Mouse (Mus musculus) kidney, postnatal 25 days (tissue): ENCODE measurements around the gene Kcnab2.

ENCODE experiments used
- DNase-seq, 2 experiments: peaks; one replicate each; pipeline ENCODE4 v3.0.0; 2021; ENCODE audit warnings: mixed read lengths in 2 of 2

Kcnab2 gene

DNA sequence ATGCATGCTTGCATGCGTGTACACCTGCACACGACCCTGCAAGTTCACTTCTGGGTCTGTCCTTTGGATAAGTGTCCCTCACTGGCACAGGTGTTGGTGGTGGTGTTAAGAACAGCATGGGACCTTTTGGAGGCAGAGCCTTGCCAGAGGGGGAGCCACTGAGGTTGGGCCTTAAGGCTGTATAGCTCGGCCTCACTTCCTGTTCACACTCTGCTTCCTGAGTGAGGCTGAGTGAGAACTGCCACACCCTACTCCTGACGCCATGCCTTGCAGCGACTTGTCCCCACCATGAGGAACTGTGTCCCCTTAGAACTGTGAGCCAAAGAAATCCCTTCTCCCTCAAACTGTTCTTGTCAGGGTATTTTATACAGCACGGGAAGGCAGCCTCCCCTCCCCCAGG is 26.3 kb downstream of the Kcnab2 start:
- no peak for DNase-seq

DNA sequence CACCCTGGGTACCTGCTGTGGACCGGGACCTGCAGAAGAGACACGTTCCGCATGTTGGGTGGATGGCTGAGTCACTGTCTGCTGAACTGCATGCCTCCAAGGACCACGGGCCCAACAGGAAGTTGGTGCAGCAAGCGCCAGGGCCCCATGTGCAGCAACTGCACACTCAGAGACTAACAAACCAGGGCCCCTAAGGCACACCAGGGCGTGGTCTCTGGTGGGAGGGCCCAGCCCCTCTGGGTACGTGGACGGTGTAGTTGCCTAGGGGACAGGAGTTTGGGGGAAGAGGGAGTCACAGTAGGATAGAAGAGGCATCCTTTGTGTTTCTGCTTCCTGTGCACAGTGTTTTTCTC is 29.0 kb downstream of the Kcnab2 start:
- no peak for DNase-seq

DNA sequence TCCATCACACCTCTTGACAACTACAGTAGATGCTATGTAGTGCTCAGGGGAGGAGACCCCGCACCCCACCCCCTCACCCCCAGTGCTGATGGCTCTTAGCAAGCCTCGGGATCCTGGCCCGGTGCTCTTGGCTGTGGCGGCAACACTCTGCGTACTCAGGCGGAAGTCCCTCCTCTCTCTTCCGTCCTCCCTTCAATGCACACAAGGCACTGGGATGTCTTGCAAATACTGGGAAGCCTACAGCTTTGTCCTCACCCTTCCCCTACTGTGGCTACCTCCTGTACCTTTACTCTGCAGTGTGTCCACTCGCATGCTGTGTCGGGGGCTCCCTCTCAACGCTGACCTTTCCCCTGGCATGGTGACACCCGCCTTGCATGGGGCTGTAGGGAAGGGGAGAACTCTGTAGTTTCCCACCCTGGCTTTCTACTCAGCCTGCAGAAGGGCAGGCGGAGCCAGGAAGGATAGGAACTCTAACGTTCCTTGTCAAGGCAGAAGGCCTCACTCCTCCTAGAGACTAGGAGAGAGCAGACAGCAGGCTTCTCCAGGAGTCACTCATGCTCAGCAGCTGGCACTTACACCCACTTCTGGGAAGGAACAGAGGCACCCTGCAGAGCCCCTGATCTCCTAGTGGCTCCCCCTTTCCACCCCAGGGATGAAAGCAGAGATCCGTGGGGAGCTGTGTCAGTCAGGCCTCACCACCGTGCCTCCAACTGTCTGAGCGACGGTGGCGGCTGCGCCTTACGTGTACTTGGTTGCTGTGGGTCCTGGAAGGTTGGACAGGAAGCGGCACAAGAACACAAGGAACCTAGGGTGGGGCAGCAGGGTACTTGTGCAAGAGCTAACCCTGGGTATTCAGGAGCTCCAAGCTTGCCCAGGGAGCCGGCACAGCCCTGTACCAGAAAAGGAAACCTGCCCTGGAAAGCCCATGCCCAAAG is 29.7 kb downstream of the Kcnab2 start:
- DNase-seq: no peak

DNA sequence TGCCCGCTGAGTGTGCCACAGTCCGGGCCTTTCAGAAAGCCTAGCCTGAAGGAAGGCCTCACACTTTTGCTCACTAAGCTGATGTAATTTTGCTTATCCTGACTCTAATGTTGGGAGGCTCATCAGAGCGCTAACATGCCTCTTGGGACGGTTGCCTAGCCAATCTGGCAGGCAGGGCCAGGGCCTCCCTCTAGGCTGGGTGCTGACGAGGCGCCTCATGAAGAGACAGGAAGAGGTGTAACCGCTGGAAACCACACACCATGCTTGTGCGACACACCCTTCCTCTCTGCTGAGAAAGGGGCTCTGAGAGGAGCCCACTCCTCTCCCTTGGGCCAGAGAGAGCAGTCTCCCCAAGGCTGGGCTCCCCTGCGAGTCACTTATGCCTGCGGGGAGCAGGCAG is 31.5 kb downstream of the Kcnab2 start:
- DNase-seq: no peak

DNA sequence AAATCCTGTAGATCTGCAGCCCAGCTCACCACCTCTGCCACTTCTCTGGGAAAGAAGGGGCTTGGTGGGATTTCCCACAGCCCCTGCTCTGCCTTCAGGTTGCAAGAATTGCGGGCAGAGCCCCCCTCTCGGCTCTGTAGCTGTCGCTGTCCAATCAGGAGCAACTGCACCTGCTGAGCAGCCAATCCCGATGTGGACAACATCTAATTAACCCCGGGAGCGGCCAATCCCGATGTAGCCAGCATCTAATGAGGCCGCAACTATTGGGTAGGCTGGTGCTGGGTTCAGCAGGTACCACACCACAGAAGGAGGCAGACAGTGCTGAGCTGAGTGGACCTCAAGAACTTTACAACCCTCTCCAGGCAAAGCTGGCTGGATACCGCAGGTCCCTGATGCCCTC is 36.1 kb downstream of the Kcnab2 start:
- DNase-seq: no peak

DNA sequence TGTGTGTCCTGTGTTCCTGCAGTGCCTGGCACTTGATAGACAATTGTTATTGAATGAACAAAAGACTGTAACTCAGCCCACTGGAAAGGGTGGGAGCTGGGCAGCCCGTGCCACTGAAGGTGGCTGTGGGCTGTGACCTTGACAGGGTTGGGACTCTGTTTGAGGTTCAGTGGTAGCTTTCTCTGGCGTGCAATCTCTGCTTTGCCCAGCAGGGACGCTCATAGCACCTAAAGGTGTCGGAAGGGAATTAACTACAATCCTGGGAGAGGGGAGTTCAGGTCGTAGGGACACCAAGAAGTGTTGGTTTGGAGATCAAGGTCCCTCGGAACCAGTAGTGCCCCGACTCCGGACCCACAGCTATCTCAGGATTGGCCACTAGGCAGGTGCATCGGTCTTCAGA is 36.8 kb downstream of the Kcnab2 start:
- peak in 1 of 2 experiments; percentile 47 for DNase-seq

DNA sequence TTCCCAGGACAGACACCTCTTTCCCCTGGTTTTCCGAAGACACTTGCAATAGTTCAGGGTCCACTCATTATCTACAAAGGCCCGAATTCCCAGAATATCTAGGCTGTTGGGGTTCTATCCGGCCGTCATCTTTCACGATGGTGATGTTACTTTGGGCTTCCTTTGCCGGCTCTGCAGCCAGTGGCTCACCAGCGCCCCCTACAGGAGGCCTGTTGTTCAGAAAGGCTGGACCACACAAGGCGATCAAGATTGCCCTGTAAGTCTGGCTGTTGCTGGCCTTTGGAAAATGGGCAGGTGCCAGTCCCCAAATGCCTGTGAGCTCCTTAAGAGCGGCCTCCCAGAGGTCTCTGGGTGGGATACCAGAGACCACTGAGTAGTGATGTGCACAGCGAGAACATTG is 42.4 kb downstream of the Kcnab2 start:
- DNase-seq: peak; percentile 70 to 83

DNA sequence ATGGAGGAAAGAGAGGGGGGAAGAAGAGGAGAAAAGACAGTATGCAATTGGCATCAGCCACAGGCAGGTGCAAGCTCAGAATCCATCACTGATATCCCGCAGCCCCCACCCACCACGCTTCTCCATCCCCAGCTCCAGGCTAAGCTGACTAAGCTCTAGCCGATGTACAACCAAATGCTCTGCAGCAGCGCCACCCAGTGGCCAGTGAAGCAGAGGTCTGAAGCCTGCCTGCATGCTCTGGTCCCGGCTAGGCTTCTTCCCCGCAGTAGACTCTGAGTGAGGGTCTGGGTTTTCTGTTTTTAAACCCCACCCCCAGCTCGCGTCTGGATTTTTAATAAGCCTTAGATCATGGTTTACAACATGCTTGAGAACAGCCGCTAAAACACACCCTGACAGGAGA is 42.8 kb downstream of the Kcnab2 start:
- DNase-seq: peak; percentile 86 to 92

DNA sequence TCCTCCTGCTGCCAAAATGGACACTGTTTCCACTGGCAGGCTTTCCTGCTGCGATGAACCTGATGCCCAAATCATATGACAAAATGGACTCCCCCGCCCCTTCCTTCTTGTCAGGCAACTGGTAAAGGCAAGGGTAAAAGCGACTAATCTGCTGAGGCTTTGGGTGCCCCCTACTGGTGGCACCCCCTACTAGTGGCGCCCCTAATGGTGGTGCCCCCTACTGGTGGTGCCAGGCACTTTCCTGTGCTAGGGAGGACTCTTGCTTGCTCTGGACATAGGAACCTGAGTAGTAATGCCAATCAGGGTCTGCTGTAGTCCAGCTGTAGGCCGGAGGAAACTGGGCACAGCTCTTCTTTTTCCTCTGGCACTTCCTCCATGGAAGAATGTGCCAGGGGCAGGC is 45.4 kb downstream of the Kcnab2 start:
- peak in 1 of 2 experiments; percentile 30 for DNase-seq

DNA sequence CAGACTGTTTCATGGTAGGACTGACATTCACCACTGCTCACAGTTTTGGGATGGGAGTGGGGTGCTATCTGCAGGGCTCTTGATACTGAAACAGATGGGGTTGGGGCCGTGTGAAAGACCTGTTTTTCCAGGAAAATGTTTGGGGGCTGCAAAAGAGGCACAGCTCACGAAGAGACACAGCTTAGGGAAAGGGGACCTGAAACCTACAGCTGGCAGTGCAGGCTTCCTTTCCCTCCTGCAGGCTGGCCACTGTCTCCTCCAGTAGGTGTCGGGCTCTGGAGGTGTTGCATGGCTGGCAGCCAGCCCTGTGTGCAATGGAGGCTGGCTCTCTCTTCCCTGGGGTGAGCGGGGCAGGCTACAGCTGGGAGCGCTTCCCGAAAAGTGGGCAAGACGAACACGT is 49.4 kb downstream of the Kcnab2 start:
- DNase-seq: no peak

DNA sequence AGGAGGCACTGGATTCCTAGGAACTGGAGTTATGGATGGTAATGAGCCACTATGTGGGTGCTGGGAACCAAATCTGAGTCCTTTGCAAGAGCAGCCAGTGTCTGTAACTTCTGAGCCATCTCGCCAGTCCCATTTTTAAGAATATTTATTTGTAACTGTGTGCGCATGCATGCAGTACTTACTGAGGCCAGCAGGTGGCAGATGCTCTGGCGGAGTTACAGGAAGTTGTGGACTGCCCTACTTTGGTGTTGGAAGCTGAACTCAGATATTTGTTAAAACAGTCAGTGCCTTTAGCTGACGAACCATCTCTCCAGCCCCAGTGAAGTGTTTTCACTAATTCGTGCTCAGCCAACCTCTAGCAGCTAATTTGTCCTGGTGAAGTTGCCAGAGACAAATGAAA is 52.7 kb downstream of the Kcnab2 start:
- DNase-seq: no peak

DNA sequence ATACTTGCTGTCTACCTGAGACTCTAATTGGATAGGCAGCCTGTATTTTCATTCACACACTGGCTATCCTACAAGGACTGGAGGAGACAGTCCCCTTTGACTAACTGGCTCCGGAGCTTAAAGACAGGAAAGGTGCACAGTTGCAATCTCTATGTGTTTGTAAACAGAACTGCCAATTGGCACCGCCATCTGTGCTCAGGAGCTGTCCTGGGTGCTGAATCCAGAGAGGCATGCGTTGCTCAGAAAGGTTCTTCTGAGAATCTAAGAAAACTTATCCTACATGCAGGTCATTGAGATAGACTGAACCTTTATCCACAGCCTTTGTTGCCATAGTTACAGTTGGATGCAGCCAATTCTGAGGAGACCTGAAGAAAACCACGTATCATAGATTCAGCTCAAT is 53.3 kb downstream of the Kcnab2 start:
- DNase-seq: peak in 1 of 2 experiments; percentile 55

DNA sequence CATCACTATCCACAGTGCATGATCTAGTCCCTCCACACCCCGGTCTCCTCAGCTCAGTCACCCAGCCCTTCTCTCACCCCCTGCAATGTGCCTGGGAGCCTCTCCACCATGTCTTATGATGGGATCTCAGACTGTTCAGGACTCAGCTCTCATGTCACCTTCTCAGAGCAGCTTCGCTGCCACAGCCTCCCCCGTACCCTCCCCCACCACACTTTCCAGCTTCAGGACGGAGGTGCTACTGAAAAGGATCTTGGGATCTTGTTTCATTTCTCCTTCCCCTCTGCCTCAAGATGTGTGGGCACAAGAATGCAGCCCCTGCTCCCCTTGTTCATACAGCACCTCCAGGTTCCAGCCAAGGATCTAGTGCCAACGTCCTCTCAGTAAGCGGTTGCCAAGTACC is 54.1 kb downstream of the Kcnab2 start:
- DNase-seq: no peak

DNA sequence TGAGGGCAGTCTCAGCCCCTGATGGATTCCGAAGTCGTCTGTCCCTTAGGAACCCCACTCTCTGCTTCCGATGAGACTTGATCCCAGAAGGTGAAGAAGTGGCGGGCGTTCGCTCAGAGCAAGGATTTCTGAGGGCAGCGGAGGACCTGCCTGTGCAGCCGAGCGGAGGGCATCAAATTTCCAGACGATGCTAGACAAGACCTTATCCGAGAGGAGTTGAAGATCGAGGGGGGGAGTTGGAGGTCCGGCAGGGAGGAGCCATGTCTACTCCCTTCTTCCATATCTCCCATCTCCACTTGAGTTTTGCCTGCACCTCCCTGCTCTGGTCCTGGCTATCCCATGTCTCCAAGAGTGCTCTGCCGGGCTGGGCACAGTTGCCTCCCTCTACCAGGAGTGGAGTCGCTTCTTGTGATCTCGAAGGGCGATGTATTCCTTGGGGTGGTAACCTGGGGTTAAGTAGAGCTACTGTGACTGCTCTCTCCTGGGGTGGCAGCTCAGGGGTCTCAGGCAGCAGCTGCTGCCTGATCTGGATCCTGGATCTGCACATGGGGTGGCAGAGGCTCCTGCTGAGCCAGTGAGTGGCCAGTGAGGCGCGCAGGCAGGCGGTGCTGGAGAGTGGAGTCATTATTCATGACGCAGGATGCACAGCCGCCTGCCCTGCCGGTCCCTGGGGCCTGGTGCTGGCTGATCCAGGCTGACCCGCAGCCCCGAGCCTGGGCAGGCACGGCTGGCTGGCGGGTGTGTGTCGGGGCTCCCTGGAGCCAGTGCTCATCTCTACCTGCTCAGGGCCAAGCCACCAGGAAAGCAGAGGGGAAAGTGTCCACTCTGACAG is 59.2 kb downstream of the Kcnab2 start:
- DNase-seq: no peak

DNA sequence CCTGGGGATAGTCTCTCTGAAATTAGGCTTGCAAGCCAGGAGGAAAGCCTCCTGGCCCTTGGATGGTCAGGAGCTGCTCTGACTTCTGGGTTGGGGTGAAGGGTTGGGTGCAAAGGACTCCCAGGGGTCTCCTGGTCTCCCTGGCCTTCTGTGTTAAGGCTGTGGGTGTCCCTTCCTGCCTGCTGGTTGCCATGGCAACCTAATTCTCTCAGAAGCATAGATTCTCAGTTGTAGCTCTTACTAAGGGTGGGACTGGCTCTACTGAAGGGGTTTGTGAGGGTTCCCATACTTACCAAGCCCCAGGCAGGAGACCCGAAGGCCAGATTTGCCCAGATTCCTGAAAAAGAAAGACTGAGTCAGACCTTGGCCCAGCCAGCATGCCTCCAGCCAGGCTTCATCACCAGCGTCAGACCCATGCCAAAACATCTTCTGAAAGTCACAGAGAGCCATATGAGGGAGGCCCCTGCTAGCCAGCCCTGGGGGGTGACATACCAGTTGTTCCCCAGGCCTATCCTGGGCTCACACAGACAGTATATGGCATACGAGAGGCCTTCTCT is 65.1 kb downstream of the Kcnab2 start:
- no peak for DNase-seq

DNA sequence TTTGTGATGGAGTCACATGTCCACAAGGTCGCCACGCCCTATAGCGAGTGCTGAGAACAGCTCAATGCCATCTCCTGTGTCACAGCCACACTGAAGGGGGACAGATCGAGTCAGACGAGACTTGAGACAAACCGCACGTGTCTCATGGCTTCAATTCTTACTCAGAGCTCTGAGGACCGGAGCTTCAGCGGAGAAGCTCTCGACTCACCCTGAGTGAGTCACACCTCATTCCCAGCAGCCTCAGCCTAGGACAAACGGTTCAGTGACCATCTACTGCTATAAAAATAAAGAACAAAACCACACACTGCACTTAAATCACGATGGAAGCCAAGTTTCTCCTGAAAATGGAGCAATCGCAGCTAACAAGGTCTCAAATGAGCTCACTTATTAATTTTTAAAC is 66.7 kb downstream of the Kcnab2 start:
- no peak for DNase-seq

DNA sequence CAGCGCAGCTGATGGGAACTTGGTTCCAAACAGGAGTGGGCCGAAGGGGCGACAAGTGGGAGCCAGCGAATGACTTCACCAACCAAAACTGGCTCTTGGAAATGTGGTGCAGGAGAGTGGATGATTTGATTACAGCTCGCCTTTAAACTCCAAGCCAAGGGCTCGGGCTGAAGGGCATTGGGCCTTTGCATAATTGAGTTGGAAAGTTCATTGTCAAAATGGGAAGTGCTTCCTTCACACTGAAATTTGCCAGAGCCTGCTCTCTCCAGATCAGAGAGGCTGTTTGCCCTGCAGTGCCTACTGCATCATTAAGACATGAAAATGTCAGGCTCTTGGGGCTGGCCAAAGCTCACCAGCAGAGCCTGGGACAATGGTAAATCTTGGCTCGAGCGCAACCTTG is 71.1 kb downstream of the Kcnab2 start:
- DNase-seq: no peak

DNA sequence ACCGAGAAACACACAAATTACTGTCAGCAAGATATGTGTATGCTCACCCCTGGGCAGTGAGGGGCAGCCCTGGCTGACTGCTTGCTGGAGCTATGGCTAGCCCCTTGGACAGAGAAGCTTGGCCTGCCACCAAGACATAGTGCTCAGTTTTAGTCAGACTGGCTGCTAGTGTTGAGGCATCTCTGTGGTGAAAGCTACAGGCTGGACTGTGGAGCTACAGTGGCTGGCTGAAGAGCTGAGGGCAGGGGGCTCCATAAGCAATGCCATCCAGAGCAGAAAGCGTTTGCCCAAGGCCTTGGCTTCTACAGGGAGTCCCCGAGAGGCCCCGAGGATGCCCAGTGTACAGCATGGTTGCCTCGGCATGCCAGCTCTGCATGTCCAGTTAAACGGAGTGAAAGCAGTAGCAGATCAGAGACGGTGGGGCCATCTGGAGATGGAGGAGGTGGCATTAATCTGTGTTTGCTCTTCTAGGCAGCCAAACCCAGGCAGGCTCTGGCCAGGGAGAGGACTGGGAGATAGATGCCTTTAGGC is 71.9 kb downstream of the Kcnab2 start:
- no peak for DNase-seq

DNA sequence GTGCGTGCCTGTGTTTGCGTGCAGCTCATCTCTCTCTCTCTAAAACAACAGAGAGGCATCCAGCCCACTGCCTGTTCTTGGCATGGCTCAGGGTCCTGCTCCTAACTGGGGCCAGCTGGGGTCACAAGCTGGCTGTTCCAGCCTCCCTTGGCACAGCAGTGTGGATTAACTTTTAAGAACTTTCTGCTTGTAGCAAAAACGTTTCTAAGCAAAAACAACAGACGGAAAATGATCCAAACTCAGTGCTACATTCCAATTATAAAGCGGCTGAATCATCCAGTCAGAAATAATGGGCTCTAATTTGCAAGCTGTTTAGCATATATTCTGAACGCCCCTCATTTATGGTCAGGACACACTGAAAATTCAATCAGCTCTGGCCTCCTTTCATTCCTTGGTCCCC is 72.5 kb downstream of the Kcnab2 start:
- no peak for DNase-seq

DNA sequence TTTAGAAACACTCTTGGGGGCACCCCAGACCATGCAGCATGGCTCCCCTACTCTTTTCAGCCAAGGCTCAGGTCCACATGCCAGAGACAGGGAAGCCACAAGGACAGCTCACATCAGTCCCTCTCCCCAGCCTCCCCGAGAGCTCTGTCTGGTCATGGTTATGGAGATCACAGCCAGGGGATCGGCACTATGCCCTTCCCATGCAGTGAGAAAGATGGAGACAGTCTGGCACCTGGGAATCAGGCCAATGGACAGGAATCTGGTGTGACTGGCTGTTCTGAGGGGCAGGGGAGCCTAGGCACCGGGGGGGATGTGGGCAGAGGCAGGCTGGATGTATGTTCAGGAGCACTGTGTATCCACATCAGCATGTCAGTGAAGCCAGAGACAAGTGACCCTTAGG is 78.7 kb downstream of the Kcnab2 start:
- no peak for DNase-seq

DNA sequence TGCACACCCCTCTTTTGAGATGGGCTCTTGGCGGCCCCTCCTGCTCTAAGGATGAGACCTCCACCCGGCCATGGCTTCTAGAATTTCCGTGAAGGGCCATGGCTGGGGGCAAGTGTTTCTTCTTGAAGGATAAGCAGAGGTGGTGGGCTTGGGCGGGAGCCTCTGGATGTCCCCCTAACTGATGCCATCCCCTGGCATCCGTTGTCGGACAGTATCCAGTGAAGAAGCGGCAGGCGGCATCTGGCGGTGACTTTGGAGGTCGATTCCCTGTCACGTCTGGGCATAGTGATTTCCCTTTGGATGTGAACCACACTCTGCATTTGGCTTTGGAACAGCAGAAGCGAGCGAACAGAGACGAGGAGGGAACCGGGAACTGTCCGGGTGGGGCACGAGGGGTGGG is 85.0 kb downstream of the Kcnab2 start:
- DNase-seq: no peak

DNA sequence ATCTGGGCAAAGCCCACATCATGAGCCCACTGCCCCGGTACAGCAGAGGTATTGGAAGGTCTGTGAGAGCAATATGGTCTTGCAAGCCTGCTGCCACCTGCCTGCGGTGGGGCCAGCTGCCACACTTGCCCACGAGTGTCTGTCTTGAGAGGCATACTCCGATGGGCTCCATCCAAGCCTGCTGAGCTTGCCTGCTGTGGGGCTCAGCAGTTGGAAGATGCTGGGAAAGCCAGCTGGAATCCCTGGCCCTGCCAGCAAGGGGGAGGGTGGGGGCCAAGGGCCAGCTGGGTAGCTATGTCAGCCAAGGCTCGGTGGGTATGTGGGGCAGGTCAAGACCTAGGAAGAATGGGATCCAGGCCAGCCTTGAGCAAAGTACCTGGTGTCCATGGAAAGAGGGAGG is 85.5 kb downstream of the Kcnab2 start:
- DNase-seq: no peak

DNA sequence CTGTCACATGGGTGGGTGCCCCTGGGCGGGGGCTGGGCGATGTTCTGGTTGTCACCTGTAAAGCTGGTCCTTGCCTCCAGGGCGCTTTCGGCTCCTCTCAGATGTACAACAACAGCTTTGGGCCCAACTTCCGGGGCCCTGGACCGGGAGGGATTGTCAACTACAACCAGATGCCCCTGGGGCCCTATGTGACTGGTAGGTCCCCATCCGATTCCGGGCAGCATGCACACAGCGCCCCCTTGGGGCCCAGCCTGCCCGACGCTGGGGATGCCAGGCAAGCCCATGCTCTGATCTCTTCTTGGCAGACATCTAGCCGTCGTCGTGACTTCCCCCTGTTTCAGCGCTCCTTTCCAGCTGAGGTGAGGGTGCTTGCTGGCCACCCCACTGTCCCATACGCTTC is 92.0 kb downstream of the Kcnab2 start:
- peak in 1 of 2 experiments; percentile 3 for DNase-seq
